Mouse (Mus musculus) embryonic facial prominence, embryonic 14.5 days (tissue): ENCODE measurements around the gene Gm28374. TPM values are rescaled to one million over a fixed set of nuclear protein-coding genes. Genes with fewer than 3 reads are reported as not detected.
"Not testable (repeated sequence)": the region's sequence is repeated elsewhere in the genome, so short reads cannot be mapped to it uniquely, and the experiment has no call there.

Experiments
- ATAC-seq: fragments of 200-750 bp; cut with Nextera tagmentation; 2 replicates; pipeline ENCODE4 v1.8.0; 2017; ENCODE audit warnings: low read depth, moderate number of reproducible peaks, moderate TSS enrichment
- DNase-seq: peaks from one replicate; pipeline ENCODE4 v3.0.0-alpha.2; 2015; ENCODE audit warnings: low spot score
- H3K27ac ChIP-seq: fragments of 300-500 bp; sonication (generic); replicated peaks from 2 replicates; pipeline ENCODE4 v1.5.1; 2014; ENCODE audit warnings: low read depth, mild to moderate bottlenecking, low read length, moderate library complexity
- H3K27me3 ChIP-seq: fragments of 300-500 bp; sonication (generic); replicated peaks from 2 replicates; pipeline ENCODE4 v1.6.1; 2014; ENCODE audit warnings: low read length; ENCODE audit not compliant: control insufficient read depth, insufficient read depth
- H3K36me3 ChIP-seq: fragments of 300-500 bp; sonication (generic); 2 replicates; pipeline ENCODE4 v1.6.1; 2014; ENCODE audit warnings: low read length, mixed read lengths; ENCODE audit not compliant: control insufficient read depth, insufficient read depth
- H3K4me1 ChIP-seq: fragments of 300-500 bp; sonication (generic); 2 replicates; pipeline ENCODE4 v1.6.1; 2014; ENCODE audit warnings: antibody characterized with exemption, low read length; ENCODE audit not compliant: control insufficient read depth, insufficient read depth
- H3K4me2 ChIP-seq: fragments of 300-500 bp; sonication (generic); 2 replicates; pipeline ENCODE4 v1.6.1; 2014; ENCODE audit warnings: low read depth, mild to moderate bottlenecking, low read length, moderate library complexity, mixed read lengths
- H3K4me3 ChIP-seq: fragments of 300-500 bp; sonication (generic); 2 replicates; pipeline ENCODE4 v1.5.1; 2014; ENCODE audit warnings: low read depth, mild to moderate bottlenecking, low read length
- H3K9ac ChIP-seq: fragments of 300-500 bp; sonication (generic); 2 replicates; pipeline ENCODE4 v1.6.1; 2014; ENCODE audit warnings: low read depth, mild to moderate bottlenecking, low read length, moderate library complexity, mixed read lengths
- H3K9me3 ChIP-seq: fragments of 300-500 bp; sonication (generic); 2 replicates; pipeline ENCODE4 v1.6.1; 2016; ENCODE audit warnings: low read length; ENCODE audit not compliant: control insufficient read depth
- WGBS: fragments of 180-500 bp; shearing (Covaris S2); extraction: QIAGEN DNeasy Blood & Tissue Kit; methylation state at CpG from one replicate; pipeline ENCODE4 v1.1.7; 2014; 5-methylcytosine and 5-hydroxymethylcytosine counted together
- polyA plus RNA-seq: library from polyadenylated mRNA; unstranded; fragments of >200 nt; fragmentation: Nextera tagmentation; extraction: Ambion mirVana; gene quantifications from 2 replicates; pipeline ENCODE4 v1.2.1, GENCODE M21; 2014

Gene Gm28374
- 0.28 and 0.67 TPM in 2 replicates for polyA plus RNA-seq

- H3K4me3 ChIP-seq: no peak within 1 kb of the TSS
- H3K9ac ChIP-seq: no peak within 1 kb of the TSS
- no peak within 1 kb of the TSS for H3K4me2 ChIP-seq
- H3K27ac ChIP-seq: no peak within 1 kb of the TSS
- DNase-seq (no peak), ATAC-seq (no peak)
- peaks cover 6% of the 10 kb centered on the region for H3K4me1 ChIP-seq
- peaks cover 32% of the 10 kb centered on the region for H3K36me3 ChIP-seq
- H3K27me3 ChIP-seq: no peaks in the 10 kb centered on the region
- 89% methylated on average over 8 of the region's 9 CpGs for WGBS
- H3K9me3 ChIP-seq: no peaks in the 10 kb centered on the region
Observed at GRCm38 (mm10) chr19:6082156-6082555, at the start of gene Gm28374. Gm28374 (minus strand) TSS chr19:6082256.

- H3K4me3 ChIP-seq, H3K27ac ChIP-seq, H3K27me3 ChIP-seq, ATAC-seq, H3K9ac ChIP-seq, H3K4me1 ChIP-seq, H3K4me2 ChIP-seq, DNase-seq, H3K9me3 ChIP-seq: not testable (repeated sequence)
- peaks cover 13% of the 10 kb centered on the region; the same call in 1 of the 2 replicates for H3K36me3 ChIP-seq
- 80% methylated on average over 7 of the region's 7 CpGs for WGBS
Observed at GRCm38 (mm10) chr19:6130414-6131128, 48.5 kb upstream of the Gm28374 start.

- DNase-seq (peak; percentile 98), ATAC-seq (peak; percentile 95)
- Histone ChIP-seq H3K4me2 (peak within 1 kb of the TSS; percentile 58), H3K27me3 (no peaks in the 10 kb centered on the region), H3K4me1 (peaks cover 3% of the 10 kb centered on the region), H3K36me3 (no peaks in the 10 kb centered on the region), H3K4me3 (peak within 1 kb of the TSS; percentile 60), H3K27ac (peak within 1 kb of the TSS; percentile 89), H3K9ac (peak within 1 kb of the TSS; percentile 69), H3K9me3 (no peaks in the 10 kb centered on the region)
- WGBS: 1% methylated on average over 27 of the region's 32 CpGs
Observed at GRCm38 (mm10) chr19:6127760-6128341, 45.8 kb upstream of the Gm28374 start, which contains the start of gene Snx15. Snx15 (minus strand) TSS chr19:6128304.

GRCm38 (mm10) chr19:6126789-6127580 lies 44.9 kb upstream of the Gm28374 start:
- no peak for DNase-seq
- Histone ChIP-seq H3K27ac (peak overlapping the region; percentile 89), H3K9me3 (no peaks in the 10 kb centered on the region), H3K4me3 (peak overlapping the region; percentile 60), H3K4me2 (peak overlapping the region; percentile 58), H3K36me3 (no peaks in the 10 kb centered on the region), H3K4me1 (peaks cover 3% of the 10 kb centered on the region), H3K9ac (peak overlapping the region; percentile 69), H3K27me3 (no peaks in the 10 kb centered on the region)
- 70% methylated on average over 10 of the region's 10 CpGs for WGBS
- ATAC-seq: no peak

- peaks cover 3% of the 10 kb centered on the region for H3K4me1 ChIP-seq
- WGBS: 29% methylated on average over 4 of the region's 4 CpGs
- no peaks in the 10 kb centered on the region for H3K27me3 ChIP-seq
- H3K9ac ChIP-seq: no peak overlapping the region
- ATAC-seq (no peak), DNase-seq (peak; percentile 39)
- H3K27ac ChIP-seq: no peak overlapping the region
- H3K36me3 ChIP-seq: 0 out of 2 replicates have a peak, but pooled peaks cover 5% of the 10 kb centered on the region
- no peak overlapping the region for H3K4me3 ChIP-seq
- no peak overlapping the region for H3K4me2 ChIP-seq
- no peaks in the 10 kb centered on the region for H3K9me3 ChIP-seq
Observed at GRCm38 (mm10) chr19:6126289-6126688, 44.2 kb upstream of the Gm28374 start.

- H3K27ac ChIP-seq: no peak overlapping the region
- no peaks in the 10 kb centered on the region for H3K27me3 ChIP-seq
- no peak for DNase-seq
- peaks cover 3% of the 10 kb centered on the region for H3K4me1 ChIP-seq
- ATAC-seq: no peak
- H3K4me2 ChIP-seq: no peak overlapping the region
- no peaks in the 10 kb centered on the region for H3K9me3 ChIP-seq
- H3K9ac ChIP-seq: no peak overlapping the region
- WGBS: 70% methylated on average over 2 of the region's 2 CpGs
- no peak overlapping the region for H3K4me3 ChIP-seq
- H3K36me3 ChIP-seq: 0 out of 2 replicates have a peak, but pooled peaks cover 8% of the 10 kb centered on the region
Observed at GRCm38 (mm10) chr19:6124898-6125297, 42.8 kb upstream of the Gm28374 start.

GRCm38 (mm10) chr19:6123330-6123729 lies 41.3 kb upstream of the Gm28374 start:
- ATAC-seq (no peak), DNase-seq (peak; percentile 27)
- no peak overlapping the region for H3K4me2 ChIP-seq
- 0 out of 2 replicates have a peak, but pooled peaks cover 8% of the 10 kb centered on the region for H3K36me3 ChIP-seq
- peaks cover 4% of the 10 kb centered on the region for H3K4me1 ChIP-seq
- H3K4me3 ChIP-seq: no peak overlapping the region
- H3K27me3 ChIP-seq: no peaks in the 10 kb centered on the region
- 0 out of 2 replicates have a peak overlapping the region, but pooled peaks have one; percentile 1 for H3K9ac ChIP-seq
- no peaks in the 10 kb centered on the region for H3K9me3 ChIP-seq
- WGBS: 53% methylated on average over 8 of the region's 8 CpGs
- no peak overlapping the region for H3K27ac ChIP-seq

GRCm38 (mm10) chr19:6121761-6122160 lies 39.7 kb upstream of the Gm28374 start:
- H3K27me3 ChIP-seq: no peaks in the 10 kb centered on the region
- peaks cover 10% of the 10 kb centered on the region for H3K4me1 ChIP-seq
- ATAC-seq (no peak), DNase-seq (no peak)
- H3K9me3 ChIP-seq: no peaks in the 10 kb centered on the region
- WGBS: 25% methylated on average over 9 of the region's 19 CpGs
- H3K9ac ChIP-seq: no peak overlapping the region
- 0 out of 2 replicates have a peak, but pooled peaks cover 8% of the 10 kb centered on the region for H3K36me3 ChIP-seq
- H3K27ac ChIP-seq: no peak overlapping the region
- no peak overlapping the region for H3K4me3 ChIP-seq
- H3K4me2 ChIP-seq: no peak overlapping the region
